Mouse (Mus musculus) right cerebral cortex, postnatal 36 days (tissue): ENCODE results near the gene Agtrap.
"Not testable (repeated sequence)": the region's sequence is repeated elsewhere in the genome, so short reads cannot be mapped to it uniquely, and the experiment has no call there.

ENCODE experiments used
- DNase-seq, 2 experiments: peaks; one replicate each; pipeline ENCODE4 v3.0.0; 2022; ENCODE audit warnings: low spot score in 2 of 2, mixed read lengths in 1 of 2

The Agtrap gene

GRCm38 (mm10) chr4:148087907-148088527 lies at the start of gene Agtrap:
Gene Agtrap, minus strand, starts transcription at chr4:148088031.
- peak; percentile 89 to 93 for DNase-seq

- no peak for DNase-seq
Observed at GRCm38 (mm10) chr4:148137503-148137902, 49.7 kb upstream of the Agtrap start.

GRCm38 (mm10) chr4:148134988-148135387 lies 47.2 kb upstream of the Agtrap start:
- no peak for DNase-seq

GRCm38 (mm10) chr4:148131497-148132081 lies 43.8 kb upstream of the Agtrap start:
- DNase-seq: no peak

- DNase-seq: no peak
Observed at GRCm38 (mm10) chr4:148130561-148131413, 43.0 kb upstream of the Agtrap start, which contains the start of gene Draxin. Gene Draxin, minus strand, starts transcription at chr4:148130698.

GRCm38 (mm10) chr4:148130133-148130532 lies 42.3 kb upstream of the Agtrap start, which contains the start of gene Mad2l2:
Gene Mad2l2, plus strand, starts transcription at chr4:148130384.
- no peak for DNase-seq

- no peak for DNase-seq
Observed at GRCm38 (mm10) chr4:148128672-148129071, 40.8 kb upstream of the Agtrap start.

GRCm38 (mm10) chr4:148128241-148128640 lies 40.4 kb upstream of the Agtrap start:
- DNase-seq: no peak

- no peak for DNase-seq
Observed at GRCm38 (mm10) chr4:148122694-148123066, 34.8 kb upstream of the Agtrap start.

- no peak for DNase-seq
Observed at GRCm38 (mm10) chr4:148121982-148122693, 34.3 kb upstream of the Agtrap start.

- peak in 1 of 2 experiments; percentile 49 for DNase-seq
Observed at GRCm38 (mm10) chr4:148121362-148121761, 33.5 kb upstream of the Agtrap start.

GRCm38 (mm10) chr4:148120555-148120954 lies 32.7 kb upstream of the Agtrap start:
- no peak for DNase-seq

- DNase-seq: not testable (repeated sequence)
Observed at GRCm38 (mm10) chr4:148119578-148119977, 31.7 kb upstream of the Agtrap start.

- no peak for DNase-seq
Observed at GRCm38 (mm10) chr4:148117392-148117791, 29.6 kb upstream of the Agtrap start.

GRCm38 (mm10) chr4:148116657-148117056 lies 28.8 kb upstream of the Agtrap start:
- no peak for DNase-seq

- no peak for DNase-seq
Observed at GRCm38 (mm10) chr4:148115467-148115866, 27.6 kb upstream of the Agtrap start.

GRCm38 (mm10) chr4:148114758-148115391 lies 27.0 kb upstream of the Agtrap start:
- DNase-seq: peak; percentile 25 to 45

GRCm38 (mm10) chr4:148112519-148112918 lies 24.7 kb upstream of the Agtrap start:
- no peak for DNase-seq

GRCm38 (mm10) chr4:148109215-148109614 lies 21.4 kb upstream of the Agtrap start:
- no peak for DNase-seq

GRCm38 (mm10) chr4:148108565-148109100 lies 20.8 kb upstream of the Agtrap start:
- no peak for DNase-seq
